Mouse (Mus musculus): Measurements from ENCODE around the gene Lin7b. TPM values are rescaled to one million over a fixed set of nuclear protein-coding genes. Genes with fewer than 3 reads are reported as not detected.

The Lin7b gene
- polyA plus RNA-seq, 1 experiment: 0.94 TPM

DNA sequence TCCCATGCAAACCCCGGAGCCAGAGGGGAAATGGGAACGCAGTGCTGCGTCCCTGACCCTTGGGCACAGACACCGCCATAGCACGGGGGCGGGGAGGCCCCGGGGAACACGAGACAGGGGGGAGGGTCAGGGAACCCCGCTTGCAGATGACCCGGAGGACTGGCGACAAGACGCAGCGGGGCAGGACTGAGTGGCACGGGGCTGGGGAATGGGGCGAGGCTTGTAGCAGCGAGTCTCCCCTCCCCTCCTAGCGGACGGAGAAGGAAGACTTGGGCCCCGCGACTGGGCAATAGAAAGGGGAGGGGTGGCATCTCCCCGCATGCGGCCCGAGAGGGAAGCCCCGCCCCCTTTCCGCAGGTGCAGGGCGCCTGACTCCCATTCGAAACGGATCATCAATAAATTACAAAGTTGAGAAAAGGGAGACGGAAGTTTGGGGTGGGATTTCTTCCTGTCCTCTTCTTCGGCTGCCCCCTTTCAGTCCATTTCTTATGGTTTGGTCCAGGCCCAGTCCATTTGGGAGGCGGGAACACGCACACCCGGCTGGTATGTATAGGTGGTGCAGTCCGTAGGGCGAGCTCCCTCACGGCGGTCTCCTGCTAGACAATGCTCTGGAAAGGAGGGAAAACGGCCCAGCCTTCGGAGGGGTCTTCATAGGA, 30.8 kb downstream of the Lin7b start:
- Histone ChIP-seq H3ac (ENCODE audit: control insufficient read depth, insufficient read length, low read depth) (peak overlapping the region; percentile 59), H3K4me3 (ENCODE audit: insufficient read depth, poor library complexity, severe bottlenecking) (peak overlapping the region; percentile 28), H3K79me2 (ENCODE audit: control insufficient read depth, insufficient read depth) (no peaks in the 10 kb centered on the region), H3K79me3 (ENCODE audit: low read depth) (no peaks in the 10 kb centered on the region), H3K27me3 (ENCODE audit: control insufficient read depth, insufficient read depth, insufficient read length) (no peaks in the 10 kb centered on the region), H3K36me3 (ENCODE audit: control insufficient read depth, insufficient read depth) (no peaks in the 10 kb centered on the region)
- TF ChIP-seq MYOD1 (IDR thresholded peaks at IDR 0.05; ENCODE audit: control insufficient read depth, insufficient read length, low read depth): no peak
- no peak for TF ChIP-seq CEBPB (IDR thresholded peaks at IDR 0.05; ENCODE audit: low read depth)
- no peak for TF ChIP-seq MAX (IDR thresholded peaks at IDR 0.05)
- no peak for TF ChIP-seq CTCF (IDR thresholded peaks at IDR 0.05; ENCODE audit: control insufficient read depth, insufficient read depth, insufficient read length)
- TF ChIP-seq MYOG (IDR thresholded peaks at IDR 0.05; ENCODE audit: control insufficient read depth, extremely low read depth, insufficient read length): no peak
- no peak for TF ChIP-seq USF1 (IDR thresholded peaks at IDR 0.05; ENCODE audit: low read depth)
- TF ChIP-seq FOSL1 (IDR thresholded peaks at IDR 0.05; ENCODE audit: insufficient read depth, low read length, poor library complexity, severe bottlenecking): no peak

GRCm38 (mm10) chr7:45338161-45338911, 32.0 kb downstream of the Lin7b start:
- no peak overlapping the region for H3ac ChIP-seq (ENCODE audit: control insufficient read depth, insufficient read length, low read depth)
- H3K4me3 ChIP-seq (ENCODE audit: insufficient read depth, poor library complexity, severe bottlenecking): no peak overlapping the region
- TF ChIP-seq USF1 (IDR thresholded peaks at IDR 0.05; ENCODE audit: low read depth): peak; percentile 64
- no peak for TF ChIP-seq MYOD1 (IDR thresholded peaks at IDR 0.05; ENCODE audit: control insufficient read depth, insufficient read length, low read depth)
- H3K79me3 ChIP-seq (ENCODE audit: low read depth): no peaks in the 10 kb centered on the region
- H3K36me3 ChIP-seq (ENCODE audit: control insufficient read depth, insufficient read depth): no peaks in the 10 kb centered on the region
- H3K27me3 ChIP-seq (ENCODE audit: control insufficient read depth, insufficient read depth, insufficient read length): no peaks in the 10 kb centered on the region
- no peaks in the 10 kb centered on the region for H3K79me2 ChIP-seq (ENCODE audit: control insufficient read depth, insufficient read depth)

DNA sequence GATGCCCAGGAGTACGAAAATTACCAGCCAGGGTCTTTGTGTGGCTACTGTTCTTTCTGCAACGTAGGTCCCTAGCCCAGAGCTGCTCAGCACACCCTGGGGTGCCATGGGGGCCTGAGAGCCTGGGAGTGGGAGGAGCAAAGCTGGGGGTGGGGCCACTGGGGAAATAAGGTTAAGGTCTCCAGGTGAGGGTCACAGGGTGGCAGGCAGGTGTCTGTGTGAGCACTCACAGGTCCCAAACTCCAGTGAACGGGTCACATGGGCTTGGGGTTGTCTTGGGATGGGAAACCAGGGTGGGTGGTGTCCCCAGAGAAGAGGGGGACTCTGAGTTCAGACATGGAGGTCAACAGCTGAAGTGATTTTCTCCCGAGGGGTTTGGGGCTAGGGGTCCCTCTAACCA, 32.9 kb downstream of the Lin7b start:
- Histone ChIP-seq H3K27me3 (ENCODE audit: control insufficient read depth, insufficient read depth, insufficient read length) (no peaks in the 10 kb centered on the region), H3ac (ENCODE audit: control insufficient read depth, insufficient read length, low read depth) (no peak overlapping the region), H3K36me3 (ENCODE audit: control insufficient read depth, insufficient read depth) (no peaks in the 10 kb centered on the region), H3K79me2 (ENCODE audit: control insufficient read depth, insufficient read depth) (no peaks in the 10 kb centered on the region), H3K4me3 (ENCODE audit: insufficient read depth, poor library complexity, severe bottlenecking) (no peak overlapping the region), H3K79me3 (ENCODE audit: low read depth) (no peaks in the 10 kb centered on the region)
- no peak for TF ChIP-seq FOSL1 (IDR thresholded peaks at IDR 0.05; ENCODE audit: insufficient read depth, low read length, poor library complexity, severe bottlenecking)

DNA sequence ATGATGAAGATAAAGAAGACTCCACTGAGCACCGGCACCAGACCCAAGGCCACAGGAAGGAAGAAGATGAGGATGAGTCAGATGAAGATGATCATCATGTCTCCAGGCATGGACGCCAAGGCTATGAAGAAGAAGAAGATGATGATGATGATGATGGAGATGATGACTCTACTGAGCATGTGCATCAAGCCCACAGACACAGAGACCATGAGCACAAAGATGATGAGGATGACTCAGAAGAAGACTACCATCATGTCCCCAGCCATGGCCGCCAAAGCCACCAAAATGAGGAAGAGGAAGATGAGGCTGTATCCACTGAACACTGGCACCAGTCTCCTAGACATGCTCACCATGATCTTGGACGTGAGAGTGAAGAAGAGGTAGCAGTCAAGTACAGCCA, 34.1 kb downstream of the Lin7b start:
- H3K79me2 ChIP-seq (ENCODE audit: control insufficient read depth, insufficient read depth): no peaks in the 10 kb centered on the region
- H3K4me3 ChIP-seq (ENCODE audit: insufficient read depth, poor library complexity, severe bottlenecking): no peak overlapping the region
- no peaks in the 10 kb centered on the region for H3K27me3 ChIP-seq (ENCODE audit: control insufficient read depth, insufficient read depth, insufficient read length)
- TF ChIP-seq MYOD1 (IDR thresholded peaks at IDR 0.05; ENCODE audit: control insufficient read depth, insufficient read length, low read depth) (no peak), CTCF (IDR thresholded peaks at IDR 0.05; ENCODE audit: control insufficient read depth, insufficient read depth, insufficient read length) (no peak), USF1 (IDR thresholded peaks at IDR 0.05; ENCODE audit: low read depth) (no peak), MYOG (IDR thresholded peaks at IDR 0.05; ENCODE audit: control insufficient read depth, extremely low read depth, insufficient read length) (no peak), CEBPB (IDR thresholded peaks at IDR 0.05; ENCODE audit: low read depth) (no peak), MAX (IDR thresholded peaks at IDR 0.05) (no peak), FOSL1 (IDR thresholded peaks at IDR 0.05; ENCODE audit: insufficient read depth, low read length, poor library complexity, severe bottlenecking) (no peak)
- H3ac ChIP-seq (ENCODE audit: control insufficient read depth, insufficient read length, low read depth): no peak overlapping the region
- no peaks in the 10 kb centered on the region for H3K36me3 ChIP-seq (ENCODE audit: control insufficient read depth, insufficient read depth)
- no peaks in the 10 kb centered on the region for H3K79me3 ChIP-seq (ENCODE audit: low read depth)

- no peak for TF ChIP-seq CTCF (IDR thresholded peaks at IDR 0.05; ENCODE audit: control insufficient read depth, insufficient read depth, insufficient read length)
- no peak for TF ChIP-seq MYOG (IDR thresholded peaks at IDR 0.05; ENCODE audit: control insufficient read depth, extremely low read depth, insufficient read length)
- TF ChIP-seq USF1 (IDR thresholded peaks at IDR 0.05; ENCODE audit: low read depth): no peak
- Histone ChIP-seq H3K79me2 (ENCODE audit: control insufficient read depth, insufficient read depth) (no peaks in the 10 kb centered on the region), H3K79me3 (ENCODE audit: low read depth) (no peaks in the 10 kb centered on the region), H3K4me3 (ENCODE audit: insufficient read depth, poor library complexity, severe bottlenecking) (no peak within 1 kb of the TSS), H3ac (ENCODE audit: control insufficient read depth, insufficient read length, low read depth) (no peak within 1 kb of the TSS), H3K36me3 (ENCODE audit: control insufficient read depth, insufficient read depth) (no peaks in the 10 kb centered on the region), H3K27me3 (ENCODE audit: control insufficient read depth, insufficient read depth, insufficient read length) (no peaks in the 10 kb centered on the region)
These were observed 35.3 kb downstream of the Lin7b start, which contains the start of gene Hrc for GRCm38 (mm10) chr7:45335056-45335455. Gene Hrc, plus strand, starts transcription at chr7:45335290.

DNA sequence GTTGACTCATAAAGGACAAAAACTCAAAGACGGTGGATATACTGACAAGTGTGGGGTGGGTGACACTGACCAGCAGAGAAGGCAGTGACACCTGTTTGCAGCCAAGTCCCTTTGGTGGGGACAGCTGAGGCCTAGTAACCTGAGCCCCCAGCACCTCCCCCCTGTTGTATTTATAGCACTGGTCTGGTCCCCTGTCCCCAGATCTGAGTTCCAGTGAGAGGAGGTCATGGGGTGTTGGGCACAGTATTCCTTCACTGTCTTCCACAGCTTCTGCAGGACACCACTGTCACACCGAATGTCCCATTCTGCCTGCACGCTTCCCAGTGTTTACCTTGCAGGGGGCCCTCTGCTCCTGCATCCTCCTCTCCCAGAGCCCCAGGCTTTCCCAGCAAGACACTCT, 35.8 kb downstream of the Lin7b start:
- Histone ChIP-seq H3K79me3 (ENCODE audit: low read depth) (no peaks in the 10 kb centered on the region), H3K79me2 (ENCODE audit: control insufficient read depth, insufficient read depth) (no peaks in the 10 kb centered on the region), H3K27me3 (ENCODE audit: control insufficient read depth, insufficient read depth, insufficient read length) (no peaks in the 10 kb centered on the region), H3K4me3 (ENCODE audit: insufficient read depth, poor library complexity, severe bottlenecking) (no peak overlapping the region), H3ac (ENCODE audit: control insufficient read depth, insufficient read length, low read depth) (no peak overlapping the region), H3K36me3 (ENCODE audit: control insufficient read depth, insufficient read depth) (no peaks in the 10 kb centered on the region)
- TF ChIP-seq CTCF (IDR thresholded peaks at IDR 0.05; ENCODE audit: control insufficient read depth, insufficient read depth, insufficient read length) (no peak), USF1 (IDR thresholded peaks at IDR 0.05; ENCODE audit: low read depth) (no peak), MYOD1 (IDR thresholded peaks at IDR 0.05; ENCODE audit: control insufficient read depth, insufficient read length, low read depth) (peak; percentile 29), MAX (IDR thresholded peaks at IDR 0.05) (no peak), FOSL1 (IDR thresholded peaks at IDR 0.05; ENCODE audit: insufficient read depth, low read length, poor library complexity, severe bottlenecking) (no peak)

Data from C2C12 (cell line).